Mouse (Mus musculus) heart, embryonic 11.5 days (tissue): ENCODE measurements around the gene Lemd2. TPM values are rescaled to one million over a fixed set of nuclear protein-coding genes. Genes with fewer than 3 reads are reported as not detected.

Source experiments
- ATAC-seq: fragments of 200-750 bp; cut with Nextera tagmentation; replicated peaks from 2 replicates; pipeline ENCODE4 v1.8.0; 2017; ENCODE audit warnings: moderate library complexity; ENCODE audit not compliant: insufficient number of reproducible peaks, low FRiP score, low TSS enrichment
- H3K27ac ChIP-seq: fragments of 300-500 bp; sonication (generic); 2 replicates; pipeline ENCODE4 v1.5.1; 2014; ENCODE audit warnings: mild to moderate bottlenecking, low read depth, low read length
- H3K27me3 ChIP-seq: fragments of 300-500 bp; sonication (generic); 2 replicates; pipeline ENCODE4 v1.6.1; 2014; ENCODE audit warnings: mild to moderate bottlenecking, low read length, mixed read lengths; ENCODE audit not compliant: control insufficient read depth, insufficient read depth
- H3K36me3 ChIP-seq: fragments of 300-500 bp; sonication (generic); 2 replicates; pipeline ENCODE4 v1.6.1; 2014; ENCODE audit warnings: mild to moderate bottlenecking, low read length, moderate library complexity, mixed read lengths; ENCODE audit not compliant: control insufficient read depth, insufficient read depth
- H3K4me1 ChIP-seq: fragments of 300-500 bp; sonication (generic); 2 replicates; pipeline ENCODE4 v1.6.1; 2014; ENCODE audit warnings: low read length; ENCODE audit not compliant: control insufficient read depth, insufficient read depth
- H3K4me2 ChIP-seq: fragments of 300-500 bp; sonication (generic); 2 replicates; pipeline ENCODE4 v1.6.1; 2014; ENCODE audit warnings: mild to moderate bottlenecking, moderate library complexity
- H3K4me3 ChIP-seq: fragments of 300-500 bp; sonication (generic); 2 replicates; pipeline ENCODE4 v1.5.1; 2014; ENCODE audit warnings: low read depth, low read length
- H3K9ac ChIP-seq: fragments of 300-500 bp; sonication (generic); 2 replicates; pipeline ENCODE4 v1.6.1; 2014; ENCODE audit warnings: mild to moderate bottlenecking, low read depth, low read length, moderate library complexity
- H3K9me3 ChIP-seq: fragments of 300-500 bp; sonication (generic); replicated peaks from 2 replicates; pipeline ENCODE4 v1.6.1; 2016; ENCODE audit warnings: low read length; ENCODE audit not compliant: control insufficient read depth
- WGBS: fragments of 180-500 bp; shearing (Covaris S2); extraction: QIAGEN DNeasy Blood & Tissue Kit; methylation state at CpG from one replicate; pipeline ENCODE4 v1.1.7; 2014; ENCODE audit not compliant: insufficient replicate concordance; 5-methylcytosine and 5-hydroxymethylcytosine counted together
- polyA plus RNA-seq: library from polyadenylated mRNA; unstranded; fragments of >200 nt; fragmentation: Nextera tagmentation; extraction: Ambion mirVana; gene quantifications from 2 replicates; pipeline ENCODE4 v1.2.1, GENCODE M21; 2014

The Lemd2 gene
- polyA plus RNA-seq, 1 experiment from 2014 or later = 6.7 TPM

DNA sequence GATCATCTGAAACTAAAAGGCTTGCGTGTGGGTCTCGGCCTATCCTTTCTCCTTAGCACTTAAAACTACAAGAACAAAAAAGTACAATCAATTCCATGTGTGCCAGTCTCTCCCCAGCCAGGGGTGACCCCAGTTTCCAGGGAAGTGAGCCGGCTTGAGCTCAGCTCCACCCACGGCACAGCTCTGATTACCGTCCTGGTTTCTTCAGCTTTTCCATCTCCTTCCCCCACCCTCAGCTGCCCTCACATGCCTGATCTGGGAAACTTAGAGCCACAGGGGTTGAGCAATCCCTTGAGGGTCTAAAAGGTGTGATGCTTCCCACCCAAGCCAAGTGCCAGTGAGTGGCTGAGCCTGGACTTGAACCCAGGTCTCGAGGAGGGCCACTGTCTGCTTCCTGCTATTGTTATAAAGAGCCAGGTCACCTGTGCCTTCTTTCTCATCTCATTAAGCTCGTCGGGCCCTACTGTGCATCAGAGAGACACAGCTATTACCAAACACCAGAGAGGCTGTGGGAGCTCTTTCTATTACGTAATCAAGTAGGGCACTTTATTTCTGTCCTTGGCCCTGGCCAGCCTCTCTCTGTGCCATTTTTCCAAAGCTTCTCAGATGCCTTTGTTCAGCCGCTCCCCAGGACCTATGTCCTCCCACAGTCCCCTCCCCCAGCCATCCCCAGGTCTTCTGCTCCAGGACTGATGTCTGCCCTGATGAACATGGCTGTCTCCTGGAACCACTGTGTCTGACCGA, 34.1 kb downstream of the Lemd2 start:
- no peaks in the 10 kb centered on the region for H3K9me3 ChIP-seq
- H3K27me3 ChIP-seq = no peaks in the 10 kb centered on the region
- WGBS = 68% methylated on average over 11 of the region's 11 CpGs
- ATAC-seq = no peak
- H3K4me1 ChIP-seq = no peaks in the 10 kb centered on the region
- H3K27ac ChIP-seq = no peak overlapping the region
- H3K4me2 ChIP-seq = no peak overlapping the region
- H3K9ac ChIP-seq = no peak overlapping the region
- H3K4me3 ChIP-seq = no peak overlapping the region
- H3K36me3 ChIP-seq = no peaks in the 10 kb centered on the region

- 89% methylated on average over 4 of the region's 4 CpGs for WGBS
- Histone ChIP-seq H3K27ac (no peak overlapping the region), H3K36me3 (no peaks in the 10 kb centered on the region), H3K9me3 (no peaks in the 10 kb centered on the region), H3K4me2 (no peak overlapping the region), H3K27me3 (no peaks in the 10 kb centered on the region), H3K4me1 (no peaks in the 10 kb centered on the region), H3K4me3 (no peak overlapping the region), H3K9ac (no peak overlapping the region)
- ATAC-seq = no peak
Measured at GRCm38 (mm10) chr17:27168569-27168968, 35.7 kb downstream of the Lemd2 start.

DNA sequence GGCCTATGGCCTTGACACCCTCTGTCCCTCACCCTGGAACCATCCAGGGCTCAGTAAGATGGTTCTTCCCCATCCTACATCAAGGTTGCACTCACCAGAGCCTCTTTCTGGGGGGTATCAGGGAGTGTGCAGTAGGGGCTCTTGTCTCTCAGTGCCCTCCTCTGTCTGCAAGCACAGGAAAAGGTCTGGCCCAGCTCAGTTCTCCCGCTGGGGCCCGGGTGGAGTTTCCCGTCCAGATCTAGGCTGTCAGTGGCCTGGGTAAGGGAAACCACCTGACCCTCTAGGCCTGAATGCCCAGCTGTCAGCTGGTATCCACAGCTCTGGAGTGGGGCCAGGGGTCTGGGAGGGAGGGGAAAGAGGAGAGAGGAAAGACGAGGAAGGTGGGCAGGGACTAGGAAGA, 36.7 kb downstream of the Lemd2 start, which contains the start of gene Ip6k3:
TSS of gene Ip6k3 (minus strand) at position 251 of the 400 bp plus-strand sequence.
- Histone ChIP-seq H3K4me1 (no peaks in the 10 kb centered on the region), H3K4me3 (no peak within 1 kb of the TSS), H3K4me2 (no peak within 1 kb of the TSS), H3K36me3 (no peaks in the 10 kb centered on the region), H3K27ac (no peak within 1 kb of the TSS), H3K9ac (no peak within 1 kb of the TSS), H3K9me3 (no peaks in the 10 kb centered on the region), H3K27me3 (no peaks in the 10 kb centered on the region)
- 39% methylated on average over 4 of the region's 4 CpGs for WGBS
- no peak for ATAC-seq

DNA sequence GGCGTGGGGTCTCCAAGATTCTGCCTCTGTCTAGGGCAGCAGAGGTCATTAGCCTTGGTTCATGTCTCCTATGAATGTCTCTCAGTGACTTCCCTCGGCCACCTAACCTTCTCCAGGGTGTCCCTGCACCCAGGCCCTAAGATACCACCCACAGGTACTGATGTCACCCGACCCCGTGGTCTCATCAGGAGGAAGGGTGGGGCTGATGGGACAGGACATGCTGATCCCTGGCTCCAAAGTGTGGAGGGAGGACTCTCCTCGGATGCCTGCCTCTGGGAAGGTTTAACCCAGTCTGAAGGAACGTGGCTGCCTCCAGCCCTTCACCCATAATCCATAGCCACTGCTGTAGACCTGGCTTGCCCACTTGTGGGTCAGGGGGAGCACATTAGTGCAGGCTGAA, 37.4 kb downstream of the Lemd2 start:
- H3K4me3 ChIP-seq = no peak overlapping the region
- no peak for ATAC-seq
- 62% methylated on average over 6 of the region's 6 CpGs for WGBS

DNA sequence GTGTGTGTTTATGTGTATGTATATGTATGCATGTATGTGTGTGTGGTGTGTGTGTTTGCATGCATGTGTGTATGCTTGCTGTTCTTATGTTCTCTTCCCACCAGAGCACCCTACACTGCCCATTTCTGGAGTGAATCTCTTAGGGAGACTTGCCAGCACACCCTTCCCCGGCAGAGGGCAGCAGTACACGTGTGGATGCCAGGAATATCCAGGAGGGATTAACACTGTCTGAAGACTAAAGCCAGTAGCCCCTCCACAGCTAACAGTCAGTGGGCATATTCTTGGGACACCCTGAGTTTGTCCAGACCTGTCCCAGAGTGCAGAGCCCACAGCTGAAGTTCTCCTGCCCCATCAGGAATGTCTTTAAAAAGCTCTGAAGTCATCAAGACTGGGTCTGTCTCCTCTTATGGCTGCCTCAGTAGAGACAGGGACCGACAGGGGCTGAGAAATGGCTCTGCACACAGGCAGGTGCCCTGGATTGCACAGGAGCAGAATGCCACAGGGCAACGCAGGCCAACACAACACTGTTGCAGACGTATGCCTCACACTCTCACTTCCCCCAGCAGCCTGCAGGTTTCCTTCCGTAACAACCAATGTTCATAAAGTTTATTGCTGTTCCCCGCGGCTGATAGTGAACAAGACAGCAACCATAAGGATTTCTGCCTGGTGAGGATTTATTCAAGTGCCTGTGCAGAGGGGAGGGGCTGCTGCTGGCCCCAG, 39.1 kb downstream of the Lemd2 start:
- Histone ChIP-seq H3K4me1 (no peaks in the 10 kb centered on the region), H3K27ac (no peak overlapping the region), H3K4me3 (no peak overlapping the region), H3K9me3 (no peaks in the 10 kb centered on the region), H3K27me3 (no peaks in the 10 kb centered on the region), H3K9ac (no peak overlapping the region), H3K4me2 (no peak overlapping the region), H3K36me3 (no peaks in the 10 kb centered on the region)
- ATAC-seq = no peak
- WGBS = 65% methylated on average over 8 of the region's 8 CpGs

More for the DNA sequence above, 37.4 kb downstream of the Lemd2 start:
- Histone ChIP-seq H3K4me2 (no peak overlapping the region), H3K27me3 (no peaks in the 10 kb centered on the region), H3K36me3 (no peaks in the 10 kb centered on the region), H3K9ac (no peak overlapping the region), H3K27ac (no peak overlapping the region), H3K4me1 (no peaks in the 10 kb centered on the region), H3K9me3 (no peaks in the 10 kb centered on the region)

GRCm38 (mm10) chr17:27160905-27161304, 43.4 kb downstream of the Lemd2 start:
- no peak overlapping the region for H3K4me2 ChIP-seq
- H3K27me3 ChIP-seq = no peaks in the 10 kb centered on the region
- WGBS = 66% methylated on average over 4 of the region's 4 CpGs
- H3K9ac ChIP-seq = no peak overlapping the region
- H3K4me3 ChIP-seq = no peak overlapping the region
- H3K9me3 ChIP-seq = no peaks in the 10 kb centered on the region
- no peak overlapping the region for H3K27ac ChIP-seq
- no peaks in the 10 kb centered on the region for H3K36me3 ChIP-seq
- peaks cover 3% of the 10 kb centered on the region; the same call in 1 of the 2 replicates for H3K4me1 ChIP-seq
- ATAC-seq = no peak

DNA sequence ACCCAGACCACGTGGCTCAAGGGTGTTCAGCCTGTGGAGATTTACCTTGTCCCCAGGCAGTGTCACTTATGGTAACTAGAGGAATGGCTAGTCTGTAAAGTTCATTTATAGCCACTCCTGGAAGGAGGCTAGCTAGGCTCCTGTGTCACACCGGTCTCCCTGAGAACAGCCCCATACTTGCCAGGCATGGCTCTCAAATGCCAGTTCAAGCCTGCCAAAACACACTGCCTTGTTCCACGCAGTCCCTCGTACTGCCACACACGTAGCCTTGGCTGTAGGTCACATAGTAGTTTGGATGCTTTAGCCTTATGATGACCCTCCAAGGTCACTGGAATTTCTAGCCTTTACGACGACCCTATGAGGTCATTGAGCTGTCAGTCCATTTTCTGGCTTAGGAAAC, 45.1 kb downstream of the Lemd2 start:
- Histone ChIP-seq H3K36me3 (no peaks in the 10 kb centered on the region), H3K4me3 (no peak overlapping the region), H3K4me1 (peaks cover 3% of the 10 kb centered on the region; the same call in 1 of the 2 replicates), H3K27ac (no peak overlapping the region), H3K27me3 (no peaks in the 10 kb centered on the region), H3K9ac (no peak overlapping the region), H3K4me2 (no peak overlapping the region), H3K9me3 (no peaks in the 10 kb centered on the region)
- ATAC-seq = no peak
- WGBS = 65% methylated on average over 7 of the region's 7 CpGs

GRCm38 (mm10) chr17:27158439-27158838, 45.8 kb downstream of the Lemd2 start:
- no peak overlapping the region for H3K4me3 ChIP-seq
- no peaks in the 10 kb centered on the region for H3K9me3 ChIP-seq
- H3K4me1 ChIP-seq = peaks cover 11% of the 10 kb centered on the region
- H3K4me2 ChIP-seq = no peak overlapping the region
- no peak overlapping the region for H3K9ac ChIP-seq
- H3K27ac ChIP-seq = no peak overlapping the region
- ATAC-seq = no peak
- H3K27me3 ChIP-seq = no peaks in the 10 kb centered on the region
- 80% methylated on average over 6 of the region's 6 CpGs for WGBS
- no peaks in the 10 kb centered on the region for H3K36me3 ChIP-seq
